Mouse (Mus musculus): ENCODE measurements at regions not wholly inside any gene's neighbourhood (a gene's known extent, or its start where the extent isn't known, plus 50 kb on each side); places are given as distances from the start of the nearest gene placed in this dataset.

GRCm38 (mm10) chr15:43992936-43993335, 3858.8 kb downstream of the 9330182O14Rik start:
- TF ChIP-seq EP300 (IDR thresholded peaks at IDR 0.05), result no peak
- no peak for TF ChIP-seq CTCF (IDR thresholded peaks at IDR 0.05)
- no peak overlapping the region for H3K4me3 ChIP-seq (ENCODE audit: low read depth, low read length)
- H3K27ac ChIP-seq (ENCODE audit: low read length), result no peak overlapping the region
- no peak for DNase-seq (ENCODE audit: low spot score)
- no peak overlapping the region for H3K9ac ChIP-seq (replicated peaks; ENCODE audit: low read depth)
- ATAC-seq, result no peak
- H3K27me3 ChIP-seq (replicated peaks; ENCODE audit: insufficient read depth, low read length), result no peaks in the 10 kb centered on the region
- no peaks in the 10 kb centered on the region for H3K36me3 ChIP-seq (ENCODE audit: insufficient read depth, low read length)
- H3K4me2 ChIP-seq (replicated peaks; ENCODE audit: low read depth, low read length), result no peak overlapping the region
- no peaks in the 10 kb centered on the region for H3K4me1 ChIP-seq (ENCODE audit: insufficient read depth, low read depth, low read length)
- no peaks in the 10 kb centered on the region for H3K9me3 ChIP-seq (ENCODE audit: low read length)

GRCm38 (mm10) chr15:44026468-44027028, 3892.4 kb downstream of the 9330182O14Rik start:
- 26% methylated on average over 6 of the region's 6 CpGs for WGBS
- TF ChIP-seq CTCF (IDR thresholded peaks at IDR 0.05) (no peak), EP300 (IDR thresholded peaks at IDR 0.05) (no peak)
- no peak overlapping the region for H3K4me2 ChIP-seq (replicated peaks; ENCODE audit: low read depth, low read length)

GRCm38 (mm10) chr15:44035900-44036299, 3901.7 kb downstream of the 9330182O14Rik start:
- ATAC-seq (no peak), DNase-seq (ENCODE audit: low spot score) (no peak)
- Histone ChIP-seq H3K4me2 (replicated peaks; ENCODE audit: low read depth, low read length) (no peak overlapping the region), H3K4me1 (ENCODE audit: insufficient read depth, low read depth, low read length) (no peaks in the 10 kb centered on the region), H3K9ac (replicated peaks; ENCODE audit: low read depth) (no peak overlapping the region), H3K9me3 (ENCODE audit: low read length) (no peaks in the 10 kb centered on the region), H3K27ac (ENCODE audit: low read length) (no peak overlapping the region), H3K27me3 (replicated peaks; ENCODE audit: insufficient read depth, low read length) (no peaks in the 10 kb centered on the region), H3K4me3 (ENCODE audit: low read depth, low read length) (no peak overlapping the region), H3K36me3 (ENCODE audit: insufficient read depth, low read length) (no peaks in the 10 kb centered on the region)
- TF ChIP-seq CTCF (IDR thresholded peaks at IDR 0.05), result peak; percentile 44
- no peak for TF ChIP-seq EP300 (IDR thresholded peaks at IDR 0.05)

More at GRCm38 (mm10) chr15:44026468-44027028, 3892.4 kb downstream of the 9330182O14Rik start:
- H3K27me3 ChIP-seq (replicated peaks; ENCODE audit: insufficient read depth, low read length), result no peaks in the 10 kb centered on the region
- H3K27ac ChIP-seq (ENCODE audit: low read length), result no peak overlapping the region
- H3K9me3 ChIP-seq (ENCODE audit: low read length), result no peaks in the 10 kb centered on the region
- no peak overlapping the region for H3K9ac ChIP-seq (replicated peaks; ENCODE audit: low read depth)
- H3K4me1 ChIP-seq (ENCODE audit: insufficient read depth, low read depth, low read length), result no peaks in the 10 kb centered on the region
- no peaks in the 10 kb centered on the region for H3K36me3 ChIP-seq (ENCODE audit: insufficient read depth, low read length)
- DNase-seq (ENCODE audit: low spot score) (no peak), ATAC-seq (no peak)
- H3K4me3 ChIP-seq (ENCODE audit: low read depth, low read length), result no peak overlapping the region

GRCm38 (mm10) chr15:44037893-44038292, 3903.7 kb downstream of the 9330182O14Rik start:
- H3K4me3 ChIP-seq (ENCODE audit: low read depth, low read length), result no peak overlapping the region
- DNase-seq (ENCODE audit: low spot score), result no peak
- no peak for TF ChIP-seq CTCF (IDR thresholded peaks at IDR 0.05)
- no peak for TF ChIP-seq EP300 (IDR thresholded peaks at IDR 0.05)
- H3K9ac ChIP-seq (replicated peaks; ENCODE audit: low read depth), result no peak overlapping the region
- no peak overlapping the region for H3K27ac ChIP-seq (ENCODE audit: low read length)
- no peaks in the 10 kb centered on the region for H3K36me3 ChIP-seq (ENCODE audit: insufficient read depth, low read length)
- no peak for ATAC-seq
- H3K27me3 ChIP-seq (replicated peaks; ENCODE audit: insufficient read depth, low read length), result no peaks in the 10 kb centered on the region
- H3K4me2 ChIP-seq (replicated peaks; ENCODE audit: low read depth, low read length), result no peak overlapping the region
- no peaks in the 10 kb centered on the region for H3K9me3 ChIP-seq (ENCODE audit: low read length)
- no peaks in the 10 kb centered on the region for H3K4me1 ChIP-seq (ENCODE audit: insufficient read depth, low read depth, low read length)

- no peaks in the 10 kb centered on the region for H3K27me3 ChIP-seq (replicated peaks; ENCODE audit: insufficient read depth, low read length)
- no peak overlapping the region for H3K27ac ChIP-seq (ENCODE audit: low read length)
- H3K36me3 ChIP-seq (ENCODE audit: insufficient read depth, low read length), result no peaks in the 10 kb centered on the region
- no peak overlapping the region for H3K9ac ChIP-seq (replicated peaks; ENCODE audit: low read depth)
- no peak for TF ChIP-seq CTCF (IDR thresholded peaks at IDR 0.05)
- H3K4me1 ChIP-seq (ENCODE audit: insufficient read depth, low read depth, low read length), result no peaks in the 10 kb centered on the region
- ATAC-seq (no peak), DNase-seq (ENCODE audit: low spot score) (no peak)
- H3K4me3 ChIP-seq (ENCODE audit: low read depth, low read length), result no peak overlapping the region
- no peak overlapping the region for H3K4me2 ChIP-seq (replicated peaks; ENCODE audit: low read depth, low read length)
- H3K9me3 ChIP-seq (ENCODE audit: low read length), result no peaks in the 10 kb centered on the region
- WGBS, result 53% methylated on average over 1 of the region's 1 CpGs
Observed at GRCm38 (mm10) chr15:44050565-44051274, 3916.6 kb downstream of the 9330182O14Rik start.

GRCm38 (mm10) chr15:44064855-44065254, 3930.7 kb downstream of the 9330182O14Rik start:
- H3K9ac ChIP-seq (replicated peaks; ENCODE audit: low read depth), result no peak overlapping the region
- no peaks in the 10 kb centered on the region for H3K4me1 ChIP-seq (ENCODE audit: insufficient read depth, low read depth, low read length)
- H3K27ac ChIP-seq (ENCODE audit: low read length), result no peak overlapping the region
- H3K36me3 ChIP-seq (ENCODE audit: insufficient read depth, low read length), result no peaks in the 10 kb centered on the region
- DNase-seq (ENCODE audit: low spot score) (no peak), ATAC-seq (no peak)
- WGBS, result 57% methylated on average over 2 of the region's 2 CpGs
- no peaks in the 10 kb centered on the region for H3K9me3 ChIP-seq (ENCODE audit: low read length)
- no peaks in the 10 kb centered on the region for H3K27me3 ChIP-seq (replicated peaks; ENCODE audit: insufficient read depth, low read length)
- TF ChIP-seq CTCF (IDR thresholded peaks at IDR 0.05), result no peak
- TF ChIP-seq EP300 (IDR thresholded peaks at IDR 0.05), result no peak
- no peak overlapping the region for H3K4me3 ChIP-seq (ENCODE audit: low read depth, low read length)
- no peak overlapping the region for H3K4me2 ChIP-seq (replicated peaks; ENCODE audit: low read depth, low read length)
